Mouse (Mus musculus) sigmoid colon, adult 10 weeks (tissue): ENCODE data around the gene Fbxo42. TPM values are rescaled to one million over a fixed set of nuclear protein-coding genes. Genes with fewer than 3 reads are reported as not detected.

Source experiments
- polyA plus RNA-seq: library from polyadenylated mRNA; stranded (reverse); fragments of 350-450 nt; fragmentation: Illumina TruSeq; extraction: RNeasy Lipid Tissue Mini Kit (QIAGEN cat#74804); gene quantifications from one replicate; pipeline ENCODE4 v1.2.3, GENCODE M21; 2014; ENCODE audit warnings: low read depth, low replicate concordance

Fbxo42 gene
- 6.2 TPM for polyA plus RNA-seq

GRCm38 (mm10) chr4:141147112-141148008 is at the start of gene Fbxo42:
TSS of gene Fbxo42 (plus strand) at chr4:141147913.

GRCm38 (mm10) chr4:141139116-141139970 is 8.4 kb upstream of the Fbxo42 start, which contains the start of gene Szrd1:
TSS of gene Szrd1 (minus strand) at chr4:141139775.

DNA sequence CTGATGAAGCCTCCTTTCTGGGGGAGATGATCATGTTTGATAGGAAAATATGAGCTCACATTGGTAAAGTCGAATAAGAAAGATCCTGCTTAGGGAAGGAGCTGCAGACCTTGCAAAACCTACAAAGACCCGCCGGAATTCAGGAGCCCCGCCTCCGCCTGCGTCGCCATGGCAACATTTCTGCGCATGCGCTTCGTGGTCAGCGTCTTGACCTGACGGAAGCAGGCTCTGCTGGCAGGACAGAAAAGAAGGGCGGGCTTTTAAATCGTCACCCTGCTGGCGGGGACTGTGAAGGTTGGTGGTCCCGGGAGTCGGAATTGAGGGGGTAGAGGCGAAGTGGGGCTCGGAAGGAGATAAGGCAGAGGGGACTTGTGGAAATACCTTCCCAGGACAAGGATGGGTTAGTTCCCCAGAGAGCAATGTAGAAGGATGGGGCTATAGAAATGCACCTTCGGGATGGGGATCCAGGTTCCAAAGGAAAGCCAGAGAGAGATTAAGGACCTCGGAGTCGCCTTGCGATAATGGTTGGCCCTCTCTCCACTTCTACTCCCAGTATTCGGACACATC is 66.1 kb downstream of the Fbxo42 start, which contains the start of gene Rsg1:
Gene Rsg1, plus strand, starts transcription at position 187 of the 567 bp plus-strand sequence.

GRCm38 (mm10) chr4:141239388-141240125 is 91.8 kb downstream of the Fbxo42 start, which contains the start of gene Arhgef19:
TSS of gene Arhgef19 (plus strand) at chr4:141239499.

Other genes with a start within 250 kb of the Fbxo42 start
- gene Padi2, start 241.6 kb upstream of the Fbxo42 start, polyA plus RNA-seq = 0.91 TPM
- 74.4 TPM for gene Sdhb, start 186.7 kb upstream of the Fbxo42 start, polyA plus RNA-seq
- 1.1 TPM for gene Atp13a2, start 161.0 kb upstream of the Fbxo42 start, polyA plus RNA-seq
- not detected for gene Mfap2, start 137.5 kb upstream of the Fbxo42 start, polyA plus RNA-seq
- 0.85 TPM for gene Crocc, start 87.4 kb upstream of the Fbxo42 start, polyA plus RNA-seq
- 15.4 TPM for gene Necap2, start 69.6 kb upstream of the Fbxo42 start, polyA plus RNA-seq
- gene Spata21, start 59.6 kb upstream of the Fbxo42 start, polyA plus RNA-seq = not detected
- 27.9 TPM for gene Szrd1, start 8.1 kb upstream of the Fbxo42 start, polyA plus RNA-seq
- not detected for gene Rsg1, start 66.0 kb downstream of the Fbxo42 start, polyA plus RNA-seq
- 0.98 TPM for gene Arhgef19, start 91.6 kb downstream of the Fbxo42 start, polyA plus RNA-seq
- 0.16 TPM for gene Epha2, start 153.3 kb downstream of the Fbxo42 start, polyA plus RNA-seq
- not detected for gene Fam131c, start 220.3 kb downstream of the Fbxo42 start, polyA plus RNA-seq